Mouse (Mus musculus) liver, embryonic 14.5 days (tissue): Measurements from ENCODE around the gene Hnrnpk. TPM values are rescaled to one million over a fixed set of nuclear protein-coding genes. Genes with fewer than 3 reads are reported as not detected.
"Not testable (repeated sequence)": the region's sequence is repeated elsewhere in the genome, so short reads cannot be mapped to it uniquely, and the experiment has no call there.

Experiments
- ATAC-seq: fragments of 200-750 bp; cut with Nextera tagmentation; 2 replicates; pipeline ENCODE4 v1.8.0; 2017; ENCODE audit warnings: moderate number of reproducible peaks, mild to moderate bottlenecking, moderate library complexity; ENCODE audit not compliant: insufficient read depth
- DNase-seq, 3 experiments: peaks; one replicate each; pipeline ENCODE4 v3.0.0-alpha.2; 2012 to 2013; ENCODE audit warnings: low read depth in 3 of 3, low spot score in 3 of 3
- H3K27ac ChIP-seq: fragments of 300-500 bp; sonication (generic); 2 replicates; pipeline ENCODE4 v1.5.1; 2014; ENCODE audit warnings: moderate library complexity, mild to moderate bottlenecking, control low read depth, inconsistent platforms
- H3K27me3 ChIP-seq: fragments of 300-500 bp; sonication (generic); 2 replicates; pipeline ENCODE4 v1.6.1; 2014; ENCODE audit warnings: mild to moderate bottlenecking, low read length, moderate library complexity; ENCODE audit not compliant: control insufficient read depth, insufficient read depth
- H3K36me3 ChIP-seq: fragments of 300-500 bp; sonication (generic); replicated peaks from 2 replicates; pipeline ENCODE4 v1.6.1; 2014; ENCODE audit warnings: low read depth; ENCODE audit not compliant: control insufficient read depth, insufficient read depth
- H3K4me1 ChIP-seq, 2 experiments: fragments of 200-500 bp in 1 of 2; fragments of 300-500 bp in 1 of 2; sonication (generic) in 1 of 2; replicated peaks; 2 replicates each; pipeline ENCODE4 v1.6.1; 2012 to 2014; ENCODE audit warnings: antibody characterized with exemption in 1 of 2, inconsistent platforms in 1 of 2, low read length in 1 of 2; ENCODE audit not compliant: control insufficient read depth in 2 of 2, insufficient read depth in 2 of 2
- H3K4me2 ChIP-seq: fragments of 300-500 bp; sonication (generic); 2 replicates; pipeline ENCODE4 v1.6.1; 2014; ENCODE audit warnings: low read depth, mild to moderate bottlenecking, control low read depth, moderate library complexity
- H3K4me3 ChIP-seq, 2 experiments: fragments of 200-500 bp in 1 of 2; fragments of 300-500 bp in 1 of 2; sonication (generic) in 1 of 2; 2 replicates each; pipeline ENCODE4 v1.5.1; 2012 to 2014; ENCODE audit warnings: low read depth in 2 of 2, low read length in 2 of 2, mild to moderate bottlenecking in 2 of 2, control low read depth in 1 of 2, inconsistent platforms in 1 of 2, moderate library complexity in 1 of 2; ENCODE audit not compliant: insufficient read depth in 1 of 2
- H3K9ac ChIP-seq: fragments of 300-500 bp; sonication (generic); replicated peaks from 2 replicates; pipeline ENCODE4 v1.6.1; 2014; ENCODE audit warnings: mild to moderate bottlenecking, control low read depth, moderate library complexity
- H3K9me3 ChIP-seq: fragments of 300-500 bp; sonication (generic); 2 replicates; pipeline ENCODE4 v1.6.1; 2016; ENCODE audit warnings: low read length, mixed read lengths; ENCODE audit not compliant: control insufficient read depth
- CTCF ChIP-seq: IDR thresholded peaks from 2 replicates; pipeline ENCODE4 v1.5.1; 2016; ENCODE audit warnings: antibody characterized with exemption, low read depth, control low read depth
- EP300 ChIP-seq: IDR thresholded peaks from 2 replicates; pipeline ENCODE4 v1.6.1; 2016; ENCODE audit warnings: antibody characterized with exemption, low read depth
- WGBS: fragments of 180-500 bp; shearing (Covaris S2); extraction: QIAGEN DNeasy Blood & Tissue Kit; methylation state at CpG from one replicate; pipeline ENCODE4 v1.1.7; 2014; ENCODE audit not compliant: insufficient replicate concordance; 5-methylcytosine and 5-hydroxymethylcytosine counted together
- polyA plus RNA-seq, 2 experiments: library from polyadenylated mRNA; depleted of rRNA in 1 of 2; stranded (reverse) in 1 of 2; unstranded in 1 of 2; fragments of >200 nt; fragmentation: Nextera tagmentation in 1 of 2; extraction: Ambion mirVana in 1 of 2; gene quantifications; 2 replicates each; pipeline versions ENCODE4 v1.2.1 to v1.2.3; 2012 to 2014

Hnrnpk gene
- polyA plus RNA-seq, 2 experiments: 260 to 584 TPM

- peaks cover 22% of the 10 kb centered on the region for H3K36me3 ChIP-seq
- DNase-seq (peak; percentile 95 to 96 (median 96)), ATAC-seq (peak; percentile 92)
- H3K4me2 ChIP-seq: peak within 1 kb of the TSS; percentile 77
- no peaks in the 10 kb centered on the region for H3K27me3 ChIP-seq
- under 1% methylated on average over 85 of the region's 91 CpGs for WGBS
- H3K4me3 ChIP-seq: peak within 1 kb of the TSS; percentile 88 to 98
- H3K27ac ChIP-seq: peak within 1 kb of the TSS; percentile 91
- peak within 1 kb of the TSS; percentile 100 for H3K9ac ChIP-seq
- H3K9me3 ChIP-seq: no peaks in the 10 kb centered on the region
- H3K4me1 ChIP-seq: peaks cover 6 to 11% of the 10 kb centered on the region in 2 experiments; a peak in 3 of 4 replicates
- peak; percentile 49 for TF ChIP-seq CTCF
- peak; percentile 41; the same call in 1 of the 2 replicates for TF ChIP-seq EP300
These were observed 970 bp downstream of the Hnrnpk start, which contains the start of gene Rmi1 for GRCm38 (mm10) chr13:58402003-58402743. TSS of gene Rmi1 (plus strand) at chr13:58402248.

GRCm38 (mm10) chr13:58401135-58402002, 1.8 kb downstream of the Hnrnpk start:
- Histone ChIP-seq H3K4me1 (peaks cover 6 to 11% of the 10 kb centered on the region in 2 experiments; a peak in 3 of 4 replicates), H3K9ac (peak overlapping the region; percentile 100), H3K27me3 (no peaks in the 10 kb centered on the region), H3K36me3 (peaks cover 27% of the 10 kb centered on the region), H3K4me2 (peak overlapping the region; percentile 77), H3K27ac (peak overlapping the region; percentile 91), H3K4me3 (peak overlapping the region; percentile 88 to 98), H3K9me3 (no peaks in the 10 kb centered on the region)
- no peak for TF ChIP-seq EP300
- TF ChIP-seq CTCF: peak; percentile 36
- peak; percentile 39 to 55 (median 52) for DNase-seq
- peak; percentile 27 for ATAC-seq
- WGBS: under 1% methylated on average over 85 of the region's 100 CpGs

GRCm38 (mm10) chr13:58400576-58400975, 2.6 kb downstream of the Hnrnpk start:
- TF ChIP-seq EP300 (no peak), CTCF (no peak)
- peaks cover 3 to 10% of the 10 kb centered on the region in 2 experiments; a peak in 3 of 4 replicates for H3K4me1 ChIP-seq
- peak overlapping the region; percentile 100 for H3K9ac ChIP-seq
- peak overlapping the region; percentile 91 for H3K27ac ChIP-seq
- H3K27me3 ChIP-seq: no peaks in the 10 kb centered on the region
- peaks cover 35% of the 10 kb centered on the region for H3K36me3 ChIP-seq
- no peak for ATAC-seq
- no peaks in the 10 kb centered on the region for H3K9me3 ChIP-seq
- H3K4me2 ChIP-seq: peak overlapping the region; percentile 77
- peak overlapping the region; percentile 88 to 98 for H3K4me3 ChIP-seq
- no peak for DNase-seq
- WGBS: under 1% methylated on average over 11 of the region's 11 CpGs

- TF ChIP-seq EP300: no peak
- no peak for TF ChIP-seq CTCF
- Histone ChIP-seq H3K27ac (no peak overlapping the region), H3K9me3 (no peaks in the 10 kb centered on the region), H3K9ac (no peak overlapping the region), H3K4me3 (no peak overlapping the region), H3K36me3 (peaks cover 62% of the 10 kb centered on the region), H3K4me2 (no peak overlapping the region), H3K4me1 (0 out of 4 replicates have a peak, but pooled peaks cover 0 to 2% of the 10 kb centered on the region in 2 experiments), H3K27me3 (no peaks in the 10 kb centered on the region)
- DNase-seq (no peak), ATAC-seq (no peak)
- 91% methylated on average over 13 of the region's 13 CpGs for WGBS
These were observed 5.5 kb downstream of the Hnrnpk start for GRCm38 (mm10) chr13:58397651-58398050.

GRCm38 (mm10) chr13:58394392-58394791, 8.8 kb downstream of the Hnrnpk start:
- not testable (repeated sequence) for H3K4me2 ChIP-seq, H3K27me3 ChIP-seq, H3K27ac ChIP-seq, DNase-seq, H3K4me1 ChIP-seq, H3K4me3 ChIP-seq, H3K9ac ChIP-seq, H3K9me3 ChIP-seq, ATAC-seq
- peaks cover 80% of the 10 kb centered on the region for H3K36me3 ChIP-seq
- WGBS: 79% methylated on average over 11 of the region's 11 CpGs
